Mouse (Mus musculus): ENCODE data around the gene Cadps2. TPM values are rescaled to one million over a fixed set of nuclear protein-coding genes. Genes with fewer than 3 reads are reported as not detected.

Cadps2 gene
- polyA plus RNA-seq, 2 experiments, result 0.05 to 0.07 TPM

- Histone ChIP-seq H3K4me2 (ENCODE audit: low read depth) (no peak overlapping the region), H3K9ac (replicated peaks) (no peak overlapping the region), H3K4me1 (replicated peaks; ENCODE audit: control insufficient read depth in 2 of 2, insufficient read depth in 2 of 2, low read length in 1 of 2) (no peaks in the 10 kb centered on the region), H3K4me3 (ENCODE audit: insufficient read depth in 1 of 2, low read depth in 2 of 2, low read length in 2 of 2) (no peak overlapping the region), H3K9me3 (ENCODE audit: control insufficient read depth, low read length) (no peaks in the 10 kb centered on the region), H3K27me3 (ENCODE audit: control insufficient read depth, insufficient read depth, low read length) (no peaks in the 10 kb centered on the region), H3K27ac (no peak overlapping the region), H3K36me3 (replicated peaks; ENCODE audit: control insufficient read depth, insufficient read depth, low read depth) (no peaks in the 10 kb centered on the region)
- ATAC-seq (ENCODE audit: insufficient read depth) (no peak), DNase-seq (ENCODE audit: low read depth in 3 of 3, low spot score in 3 of 3) (no peak)
- TF ChIP-seq CTCF (IDR thresholded peaks at IDR 0.05; ENCODE audit: low read depth) (no peak), EP300 (IDR thresholded peaks at IDR 0.05; ENCODE audit: low read depth) (no peak)
- 45% methylated on average over 2 of the region's 2 CpGs for WGBS (ENCODE audit: insufficient replicate concordance)
Measured at GRCm38 (mm10) chr6:23360596-23360995, 478.6 kb downstream of the Cadps2 start.

GRCm38 (mm10) chr6:23356141-23356540 lies 483.1 kb downstream of the Cadps2 start:
- 31% methylated on average over 4 of the region's 4 CpGs for WGBS (ENCODE audit: insufficient replicate concordance)
- no peaks in the 10 kb centered on the region for H3K27me3 ChIP-seq (ENCODE audit: control insufficient read depth, insufficient read depth, low read length)
- ATAC-seq (ENCODE audit: insufficient read depth), result no peak

GRCm38 (mm10) chr6:23353480-23353879 lies 485.7 kb downstream of the Cadps2 start:
- Histone ChIP-seq H3K4me3 (ENCODE audit: insufficient read depth in 1 of 2, low read depth in 2 of 2, low read length in 2 of 2) (no peak overlapping the region), H3K27me3 (ENCODE audit: control insufficient read depth, insufficient read depth, low read length) (no peaks in the 10 kb centered on the region), H3K27ac (no peak overlapping the region), H3K9me3 (ENCODE audit: control insufficient read depth, low read length) (no peaks in the 10 kb centered on the region), H3K9ac (replicated peaks) (no peak overlapping the region), H3K36me3 (replicated peaks; ENCODE audit: control insufficient read depth, insufficient read depth, low read depth) (no peaks in the 10 kb centered on the region), H3K4me2 (ENCODE audit: low read depth) (no peak overlapping the region), H3K4me1 (replicated peaks; ENCODE audit: control insufficient read depth in 2 of 2, insufficient read depth in 2 of 2, low read length in 1 of 2) (no peaks in the 10 kb centered on the region)
- WGBS (ENCODE audit: insufficient replicate concordance), result 17% methylated on average over 7 of the region's 7 CpGs
- TF ChIP-seq EP300 (IDR thresholded peaks at IDR 0.05; ENCODE audit: low read depth), result no peak
- no peak for TF ChIP-seq CTCF (IDR thresholded peaks at IDR 0.05; ENCODE audit: low read depth)
- DNase-seq (ENCODE audit: low read depth in 3 of 3, low spot score in 3 of 3), result no peak
- ATAC-seq (ENCODE audit: insufficient read depth), result no peak

More at GRCm38 (mm10) chr6:23356141-23356540, 483.1 kb downstream of the Cadps2 start:
- no peaks in the 10 kb centered on the region for H3K36me3 ChIP-seq (replicated peaks; ENCODE audit: control insufficient read depth, insufficient read depth, low read depth)
- no peak overlapping the region for H3K4me3 ChIP-seq (ENCODE audit: insufficient read depth in 1 of 2, low read depth in 2 of 2, low read length in 2 of 2)
- TF ChIP-seq CTCF (IDR thresholded peaks at IDR 0.05; ENCODE audit: low read depth), result no peak
- no peak for TF ChIP-seq EP300 (IDR thresholded peaks at IDR 0.05; ENCODE audit: low read depth)
- no peaks in the 10 kb centered on the region for H3K9me3 ChIP-seq (ENCODE audit: control insufficient read depth, low read length)
- no peak for DNase-seq (ENCODE audit: low read depth in 3 of 3, low spot score in 3 of 3)
- no peak overlapping the region for H3K9ac ChIP-seq (replicated peaks)
- H3K27ac ChIP-seq, result no peak overlapping the region
- no peaks in the 10 kb centered on the region for H3K4me1 ChIP-seq (replicated peaks; ENCODE audit: control insufficient read depth in 2 of 2, insufficient read depth in 2 of 2, low read length in 1 of 2)
- no peak overlapping the region for H3K4me2 ChIP-seq (ENCODE audit: low read depth)

DNA sequence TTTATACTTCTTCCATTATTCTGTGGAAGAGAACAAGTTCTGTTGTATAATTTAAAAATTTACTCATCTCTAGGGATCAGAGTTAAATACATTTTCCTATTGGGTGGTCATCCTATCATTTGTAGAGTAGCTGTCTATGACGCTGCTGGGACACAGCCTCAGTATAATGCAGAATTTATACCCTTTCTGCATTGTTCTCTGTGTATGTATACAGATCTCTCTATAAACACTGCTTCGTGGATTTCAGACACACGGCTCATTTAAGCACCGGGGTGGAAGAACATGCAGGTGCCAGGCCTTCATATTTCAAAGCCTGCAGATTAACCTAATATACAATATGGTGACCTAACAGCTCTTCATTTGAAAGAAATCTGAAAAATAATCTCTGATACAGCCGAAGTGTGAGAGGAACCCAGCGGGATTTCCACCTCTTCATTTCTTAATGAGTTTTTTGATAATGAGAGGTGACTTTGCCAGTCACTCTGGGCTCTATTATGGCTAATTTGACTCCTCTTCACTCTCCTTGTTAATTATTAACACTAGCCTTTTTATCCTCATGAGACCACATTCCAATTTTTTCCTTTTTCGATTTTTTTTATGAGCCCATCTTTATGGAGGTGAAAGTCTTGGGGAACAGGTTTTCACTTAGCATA lies 501.7 kb downstream of the Cadps2 start:
- ATAC-seq (ENCODE audit: insufficient read depth) (no peak), DNase-seq (ENCODE audit: low read depth in 3 of 3, low spot score in 3 of 3) (no peak)
- Histone ChIP-seq H3K4me2 (ENCODE audit: low read depth) (no peak overlapping the region), H3K4me1 (replicated peaks; ENCODE audit: control insufficient read depth in 2 of 2, insufficient read depth in 2 of 2, low read length in 1 of 2) (no peaks in the 10 kb centered on the region), H3K9me3 (ENCODE audit: control insufficient read depth, low read length) (no peaks in the 10 kb centered on the region), H3K4me3 (ENCODE audit: insufficient read depth in 1 of 2, low read depth in 2 of 2, low read length in 2 of 2) (no peak overlapping the region), H3K27me3 (ENCODE audit: control insufficient read depth, insufficient read depth, low read length) (no peaks in the 10 kb centered on the region), H3K36me3 (replicated peaks; ENCODE audit: control insufficient read depth, insufficient read depth, low read depth) (no peaks in the 10 kb centered on the region), H3K9ac (replicated peaks) (no peak overlapping the region), H3K27ac (no peak overlapping the region)
- TF ChIP-seq CTCF (IDR thresholded peaks at IDR 0.05; ENCODE audit: low read depth), result no peak
- no peak for TF ChIP-seq EP300 (IDR thresholded peaks at IDR 0.05; ENCODE audit: low read depth)
- 65% methylated on average over 7 of the region's 7 CpGs for WGBS (ENCODE audit: insufficient replicate concordance)

DNA sequence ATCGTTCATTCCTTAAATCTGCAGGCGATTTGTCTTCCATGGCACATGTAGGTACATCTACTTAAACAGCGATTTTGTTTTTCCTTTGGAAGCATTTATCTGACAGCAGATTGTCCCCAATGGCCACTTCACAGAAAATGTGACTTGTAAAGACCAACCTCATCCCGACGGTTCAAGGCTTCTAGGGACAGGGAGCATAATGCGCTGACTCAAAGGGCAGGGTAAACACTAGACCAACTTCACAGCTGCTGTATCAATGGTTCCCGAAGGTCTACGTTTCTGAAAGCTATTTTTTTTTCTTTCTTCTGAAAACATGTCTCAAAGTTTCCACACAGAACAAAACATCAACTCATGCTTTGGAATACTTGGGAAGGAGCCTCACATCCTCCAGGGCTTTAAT lies 524.3 kb downstream of the Cadps2 start:
- no peak for DNase-seq (ENCODE audit: low read depth in 3 of 3, low spot score in 3 of 3)
- no peaks in the 10 kb centered on the region for H3K27me3 ChIP-seq (ENCODE audit: control insufficient read depth, insufficient read depth, low read length)
- no peak overlapping the region for H3K4me2 ChIP-seq (ENCODE audit: low read depth)
- WGBS (ENCODE audit: insufficient replicate concordance), result 70% methylated on average over 8 of the region's 8 CpGs
- no peaks in the 10 kb centered on the region for H3K4me1 ChIP-seq (replicated peaks; ENCODE audit: control insufficient read depth in 2 of 2, insufficient read depth in 2 of 2, low read length in 1 of 2)
- ATAC-seq (ENCODE audit: insufficient read depth), result no peak
- no peaks in the 10 kb centered on the region for H3K9me3 ChIP-seq (ENCODE audit: control insufficient read depth, low read length)
- no peak overlapping the region for H3K9ac ChIP-seq (replicated peaks)
- H3K27ac ChIP-seq, result no peak overlapping the region
- TF ChIP-seq EP300 (IDR thresholded peaks at IDR 0.05; ENCODE audit: low read depth) (no peak), CTCF (IDR thresholded peaks at IDR 0.05; ENCODE audit: low read depth) (no peak)
- no peaks in the 10 kb centered on the region for H3K36me3 ChIP-seq (replicated peaks; ENCODE audit: control insufficient read depth, insufficient read depth, low read depth)
- no peak overlapping the region for H3K4me3 ChIP-seq (ENCODE audit: insufficient read depth in 1 of 2, low read depth in 2 of 2, low read length in 2 of 2)
